Mouse (Mus musculus) gastrocnemius, postnatal 25 days (tissue): Measurements from ENCODE around the gene Trim25. TPM values are rescaled to one million over a fixed set of nuclear protein-coding genes. Genes with fewer than 3 reads are reported as not detected.

Experiments
- DNase-seq: peaks from one replicate; pipeline ENCODE4 v3.0.0; 2022
- long read RNA-seq, 2 experiments: library from polyadenylated mRNA; stranded (forward); transcript quantifications; one replicate each; pipeline ENCODE4 v2.0.0; 2021
- total RNA-seq, 2 experiments: library from RNA; stranded (reverse); gene quantifications; 1 replicate in 1 of 2; 2 replicates in 1 of 2; pipeline ENCODE4 v1.2.3; 2021

The Trim25 gene
- total RNA-seq: 1 to 10 TPM; 6.0 to 7.9 TPM
- long read RNA-seq, experiment 1, partial matches to known transcripts: 0 of 2 reads
- long read RNA-seq, experiment 1, other reads (novel, unspliced or antisense): 2 of 2 reads
- long read RNA-seq, experiment 2, full-length matches to known transcripts: 1 of 1 reads
- long read RNA-seq, experiment 2, partial matches to known transcripts: 0 of 1 reads
- long read RNA-seq, experiment 2, other reads (novel, unspliced or antisense): 0 of 1 reads

DNA sequence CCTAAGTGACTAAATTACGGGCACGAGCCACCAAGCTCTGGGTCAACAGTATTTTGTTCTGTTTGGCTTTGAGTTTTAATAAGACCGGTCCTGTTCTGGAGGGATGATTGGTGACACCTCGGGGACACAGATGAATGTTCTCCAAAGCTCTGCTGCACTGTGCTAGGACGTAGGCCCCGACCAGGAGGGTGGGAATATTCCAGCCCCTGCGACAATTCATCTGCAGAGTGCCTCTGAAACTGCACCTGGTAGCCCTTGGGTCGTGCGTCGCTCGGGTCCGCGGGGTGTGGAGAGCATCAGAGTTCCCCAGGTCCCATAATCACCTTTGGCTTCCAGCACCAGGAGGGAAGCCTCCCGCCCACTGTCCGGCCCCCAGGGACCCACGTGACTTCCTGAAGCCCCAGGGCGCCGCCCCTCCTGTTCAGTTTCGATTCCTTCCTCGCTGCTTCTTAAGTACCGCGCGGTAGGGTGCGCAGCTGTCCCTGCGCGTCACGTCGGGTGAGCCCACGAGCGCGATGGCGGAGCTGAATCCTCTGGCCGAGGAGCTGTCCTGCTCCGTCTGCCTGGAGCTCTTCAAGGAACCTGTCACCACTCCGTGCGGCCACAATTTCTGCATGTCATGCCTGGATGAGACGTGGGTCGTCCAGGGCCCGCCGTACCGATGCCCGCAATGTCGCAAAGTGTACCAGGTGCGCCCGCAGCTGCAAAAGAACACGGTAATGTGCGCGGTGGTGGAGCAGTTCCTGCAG lies at the start of gene Trim25:
Trim25 (plus strand) TSS at position 403 of the 749 bp plus-strand sequence.
- DNase-seq: peak; percentile 89

DNA sequence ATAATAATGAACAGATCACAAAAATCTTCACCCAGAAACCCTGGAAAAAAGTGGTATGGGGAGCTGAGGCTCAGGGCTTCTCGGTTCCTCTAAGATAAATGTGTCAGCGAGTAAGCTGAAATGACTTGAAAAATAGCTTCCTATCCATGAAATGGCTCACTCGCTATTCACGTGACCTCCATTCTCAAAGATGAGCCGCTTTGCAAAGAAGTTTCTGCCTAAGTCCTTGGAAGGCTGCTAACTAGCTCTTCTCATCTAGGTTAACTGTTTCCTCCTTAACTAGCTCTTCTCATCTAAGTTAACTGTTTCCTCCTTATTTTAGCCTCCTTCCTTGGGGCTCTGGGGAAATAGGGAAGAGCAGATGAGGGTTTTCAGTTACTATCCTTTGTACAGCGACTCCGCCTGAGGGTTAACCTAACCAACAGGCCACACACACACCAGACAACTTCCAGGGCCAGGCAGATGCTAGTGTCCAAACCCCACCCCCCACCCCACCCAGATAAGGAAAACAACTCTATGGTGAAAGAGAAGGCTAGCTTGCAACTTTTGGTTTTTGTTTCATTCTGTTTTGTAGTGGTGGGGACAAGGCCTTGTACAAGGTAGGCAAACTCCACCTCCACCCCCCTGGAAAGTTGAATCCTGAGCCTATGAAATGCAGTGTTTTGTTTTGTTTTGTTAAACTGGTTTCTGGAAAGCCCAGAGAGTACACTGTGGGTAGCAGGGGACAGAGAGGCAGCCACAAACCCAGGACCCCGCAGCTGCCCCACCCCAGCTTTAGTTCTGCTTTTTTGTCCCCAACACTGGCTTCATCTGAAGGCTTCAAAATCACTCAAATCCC lies 49.2 kb upstream of the Trim25 start:
- DNase-seq: no peak

DNA sequence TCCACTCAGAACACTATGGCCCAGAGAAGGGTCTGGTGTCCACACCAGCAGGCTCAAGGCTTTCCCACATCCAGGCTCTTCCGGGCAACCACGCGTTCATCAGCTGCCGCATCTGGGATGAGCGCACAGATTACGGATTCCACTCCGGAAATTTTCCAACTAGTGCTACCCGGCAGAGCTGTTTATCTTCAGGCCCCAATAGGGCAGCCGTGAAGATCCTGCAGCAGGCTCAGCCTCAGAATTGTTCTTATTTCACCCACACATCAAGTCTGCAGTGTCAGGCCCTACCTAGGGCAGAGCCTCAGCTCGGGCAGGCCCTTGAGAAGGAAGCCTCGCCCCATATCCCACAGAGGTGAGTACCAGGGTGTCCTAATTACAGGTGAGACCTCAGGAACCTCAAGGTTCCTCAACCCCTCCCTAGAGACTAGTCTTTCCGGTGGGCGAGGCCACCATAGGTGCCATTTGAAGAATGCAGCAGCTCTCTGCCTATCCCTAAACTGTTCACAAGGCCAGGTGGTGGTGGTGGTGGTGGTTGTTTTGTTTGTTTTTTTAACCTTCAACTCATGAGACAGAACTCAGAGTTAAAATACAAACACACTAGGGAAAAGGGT lies 48.4 kb upstream of the Trim25 start:
- DNase-seq: no peak

DNA sequence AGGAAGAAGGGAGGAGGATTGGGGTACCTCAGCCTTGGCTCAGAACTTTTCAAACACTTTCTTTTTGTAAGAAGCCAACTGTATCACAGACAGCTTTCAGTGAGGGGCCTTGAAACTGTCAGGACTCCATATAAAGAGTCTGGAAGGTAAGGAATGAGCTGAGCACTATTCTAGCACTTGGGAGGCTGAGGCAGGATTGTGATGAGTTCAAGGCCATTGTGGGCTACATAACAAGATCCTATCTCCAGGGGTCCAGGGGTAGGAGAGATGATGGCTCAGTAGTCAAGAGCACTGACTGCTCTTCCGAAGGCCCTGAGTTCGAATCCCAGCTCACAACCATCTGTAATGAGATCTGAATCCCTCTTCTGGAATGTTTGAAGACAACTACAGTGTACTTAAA lies 47.6 kb upstream of the Trim25 start:
- no peak for DNase-seq

GRCm38 (mm10) chr11:88952117-88952516 lies 47.1 kb upstream of the Trim25 start:
- no peak for DNase-seq

GRCm38 (mm10) chr11:88953582-88953981 lies 45.6 kb upstream of the Trim25 start:
- DNase-seq: no peak

DNA sequence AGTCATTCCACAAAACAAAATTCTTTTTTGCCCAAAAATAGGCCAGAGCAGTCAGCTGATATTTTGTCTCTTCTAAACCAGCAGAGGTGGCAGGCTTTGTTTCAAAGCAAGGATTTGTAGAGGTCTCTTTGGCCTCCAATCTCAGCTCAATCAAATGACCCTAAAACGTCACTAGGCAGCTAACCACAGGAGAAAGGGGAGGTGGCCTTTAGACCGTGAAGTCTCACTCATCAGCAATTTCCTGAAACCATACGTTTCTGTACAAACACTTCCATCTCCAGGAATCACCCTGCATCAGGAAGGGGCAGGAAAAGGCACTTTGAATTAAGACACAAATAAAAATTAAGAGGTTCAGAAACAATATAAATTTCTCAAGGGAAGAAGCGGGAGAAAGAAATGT lies 44.4 kb upstream of the Trim25 start:
- DNase-seq: no peak

DNA sequence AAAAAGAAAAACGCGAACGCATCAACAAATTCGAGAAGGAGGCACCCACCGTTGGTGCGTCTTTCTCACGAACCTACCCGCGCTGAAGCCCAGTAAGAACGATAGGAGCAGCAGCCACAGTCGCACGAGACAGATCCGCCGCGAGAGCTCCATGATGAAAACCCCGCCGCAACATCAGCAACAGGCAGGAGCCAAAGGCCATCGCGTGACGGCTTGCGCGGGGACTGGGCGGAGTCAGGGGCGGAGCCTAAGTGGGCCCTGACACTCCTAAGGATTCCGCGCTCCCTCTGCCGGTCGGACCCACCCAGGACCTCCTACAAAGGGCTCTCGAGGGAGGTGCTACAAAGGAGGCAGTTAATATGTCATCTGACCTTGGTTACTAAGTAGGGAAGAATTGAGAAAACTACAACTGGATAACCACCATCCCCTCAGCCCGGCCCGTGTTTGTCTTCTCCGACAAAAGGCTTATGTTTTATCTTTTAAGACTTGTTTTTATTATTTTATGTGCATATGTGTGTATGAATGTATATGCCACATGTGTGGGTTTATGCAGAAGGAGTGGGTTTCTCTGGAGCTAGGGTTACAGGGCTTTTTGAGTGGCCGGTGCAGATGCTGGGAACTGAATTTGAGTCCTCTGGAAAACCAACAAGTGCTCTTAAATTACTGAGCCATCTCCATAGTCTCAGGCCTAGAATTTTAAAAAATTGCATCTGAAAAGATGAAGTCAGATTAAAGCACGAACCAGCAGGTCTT lies 43.8 kb upstream of the Trim25 start, which contains the start of gene Scpep1:
Scpep1 (minus strand) TSS at position 249 of the 753 bp plus-strand sequence.
- peak; percentile 95 for DNase-seq

DNA sequence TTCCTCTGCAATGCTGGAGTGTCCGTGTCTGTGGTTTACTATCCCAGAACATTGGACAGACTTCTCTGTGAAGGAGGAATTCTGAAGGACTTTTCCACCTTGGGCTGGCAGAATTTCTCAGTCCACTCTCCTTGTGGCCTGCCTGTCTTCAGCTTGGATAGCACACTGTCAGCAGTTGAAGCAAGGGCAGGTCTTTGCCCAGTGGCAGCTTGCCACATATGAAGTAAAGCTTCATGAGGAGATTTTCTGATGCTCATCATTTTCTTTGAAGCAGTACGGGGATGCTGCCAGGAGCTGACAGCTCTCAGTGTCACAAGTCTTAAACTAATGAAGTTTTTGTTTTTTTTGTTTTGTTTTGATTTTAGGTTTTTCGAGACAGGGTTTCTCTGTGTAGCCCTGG lies 40.3 kb upstream of the Trim25 start:
- DNase-seq: no peak

DNA sequence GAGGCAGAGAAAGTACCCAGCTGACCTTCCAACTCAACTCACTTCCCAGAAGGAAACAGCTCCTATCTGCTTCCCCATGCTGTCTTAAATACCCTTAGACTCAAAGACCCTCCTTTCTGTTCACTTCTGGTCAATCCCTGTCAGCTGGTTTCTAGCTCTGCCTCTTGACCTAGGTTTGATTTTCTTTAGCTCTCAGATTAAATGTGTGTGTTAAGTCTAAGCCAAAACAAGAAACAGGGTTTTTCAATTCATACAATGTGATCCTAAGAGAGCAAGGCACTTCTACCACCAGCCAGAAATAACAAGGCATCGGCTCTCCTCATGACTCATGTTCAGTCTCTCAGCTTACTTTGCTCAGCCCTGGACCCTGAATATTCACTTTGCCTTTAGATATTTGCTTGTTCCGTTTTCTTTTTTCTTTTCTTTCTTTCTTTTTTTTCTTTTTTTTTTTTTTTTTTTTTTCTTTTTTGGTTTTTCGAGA lies 32.3 kb upstream of the Trim25 start, which contains the start of gene Elobl:
Elobl (minus strand) TSS at position 51 of the 481 bp plus-strand sequence.
- DNase-seq: no peak

- no peak for DNase-seq
These were observed 28.9 kb upstream of the Trim25 start, which contains the start of gene Coil for GRCm38 (mm10) chr11:88970202-88970732. Gene Coil (plus strand): TSS chr11:88970252.

GRCm38 (mm10) chr11:88973776-88974701 lies 25.1 kb upstream of the Trim25 start:
- peak; percentile 88 for DNase-seq

GRCm38 (mm10) chr11:88976320-88976719 lies 22.9 kb upstream of the Trim25 start:
- no peak for DNase-seq

- DNase-seq: no peak
These were observed 22.0 kb upstream of the Trim25 start for GRCm38 (mm10) chr11:88977188-88977587.

DNA sequence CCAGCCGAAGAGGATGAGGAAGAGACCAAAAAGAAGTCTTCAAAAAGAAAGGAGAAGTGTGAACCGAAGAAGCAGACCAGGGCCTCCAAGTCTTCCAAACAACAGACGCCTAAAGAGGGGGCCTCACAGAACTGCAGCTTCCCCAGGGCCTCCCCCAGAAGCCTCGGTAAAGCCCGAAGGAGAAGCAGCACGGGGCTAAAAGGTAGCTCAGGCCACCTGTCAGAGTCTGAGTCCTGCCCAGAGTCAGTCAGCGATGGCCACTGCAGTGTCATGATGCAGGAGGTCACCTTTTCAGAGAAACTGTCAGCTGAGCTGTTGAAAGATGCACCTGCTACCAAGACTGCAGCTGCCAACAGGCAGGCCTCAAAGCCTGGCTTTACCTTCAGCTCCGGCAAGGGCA lies 17.8 kb upstream of the Trim25 start:
- no peak for DNase-seq

DNA sequence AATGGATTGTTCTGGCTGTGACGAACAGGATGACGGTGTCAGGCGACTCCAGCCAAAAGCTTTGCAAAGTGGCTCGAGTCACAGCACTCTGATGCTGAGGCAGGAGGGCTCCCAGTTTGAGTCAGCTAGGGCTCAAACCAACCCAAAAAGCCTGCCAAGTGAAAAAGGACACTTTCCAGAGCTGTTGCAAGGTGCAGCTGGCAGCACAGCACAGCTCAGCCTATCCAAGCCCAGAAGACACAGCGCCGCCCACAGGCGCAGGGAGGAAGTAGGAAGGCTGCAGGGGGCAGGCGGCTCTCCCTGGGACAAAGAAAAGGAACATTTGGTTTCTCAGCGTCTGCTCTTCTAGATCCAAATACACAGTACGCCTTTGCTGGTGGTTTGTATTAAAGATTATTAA lies 12.6 kb upstream of the Trim25 start:
- DNase-seq: no peak

- no peak for DNase-seq
These were observed 10.2 kb upstream of the Trim25 start for GRCm38 (mm10) chr11:88988956-88989355.

GRCm38 (mm10) chr11:88989530-88989929 lies 9.6 kb upstream of the Trim25 start:
- DNase-seq: no peak

DNA sequence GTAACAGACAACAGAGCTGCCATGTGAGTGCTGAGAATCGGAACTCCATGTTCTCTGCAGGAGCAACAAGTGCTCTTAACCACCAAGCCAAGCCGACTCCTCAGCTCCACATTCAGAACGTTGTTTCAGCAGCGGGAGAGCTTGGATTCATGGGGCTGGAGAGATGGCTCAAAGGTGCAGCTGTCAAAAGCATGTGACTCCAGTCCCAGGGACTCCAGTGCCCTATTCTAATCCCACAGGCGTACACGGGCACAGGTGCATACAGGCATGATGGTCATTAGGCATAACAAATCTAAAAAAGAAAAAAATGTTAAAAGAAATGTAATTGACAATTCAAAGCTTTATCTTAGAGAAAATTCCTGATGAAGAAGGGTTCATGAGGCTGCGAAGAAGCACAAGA lies 6.0 kb upstream of the Trim25 start:
- no peak for DNase-seq

- DNase-seq: peak; percentile 40
These were observed 5.6 kb upstream of the Trim25 start for GRCm38 (mm10) chr11:88993625-88994024.
